Mouse (Mus musculus) frontal cortex, postnatal 36 days (tissue): ENCODE measurements around the gene Fat3.

Experiments used
- DNase-seq, 2 experiments: peaks; one replicate each; pipeline ENCODE4 v3.0.0; 2022; ENCODE audit warnings: low spot score in 2 of 2

Gene Fat3

GRCm38 (mm10) chr9:16139300-16139699, 361.8 kb downstream of the Fat3 start:
- DNase-seq = no peak

- DNase-seq = no peak
These were observed 368.0 kb downstream of the Fat3 start for GRCm38 (mm10) chr9:16133098-16133497.

- DNase-seq = no peak
These were observed 368.5 kb downstream of the Fat3 start for GRCm38 (mm10) chr9:16132594-16132993.

DNA sequence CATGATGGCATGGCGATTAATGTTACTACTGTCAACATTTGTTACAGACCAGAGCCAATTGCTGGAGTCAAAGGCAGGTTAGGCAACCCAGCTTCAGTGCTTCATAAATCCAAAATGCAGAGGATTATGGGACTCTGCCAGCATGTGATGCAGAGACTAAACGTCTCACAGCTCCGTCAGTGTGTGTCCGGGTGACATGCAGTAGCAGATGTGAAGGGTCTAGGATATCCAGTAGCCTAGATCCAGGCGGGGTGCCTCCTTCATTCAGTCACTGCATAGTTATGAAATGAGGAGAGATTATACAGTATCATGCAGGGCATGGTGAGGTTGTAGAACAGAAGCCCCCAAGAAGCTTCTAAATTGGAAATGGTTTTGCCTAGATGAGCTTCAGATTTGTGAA, 379.3 kb downstream of the Fat3 start:
- no peak for DNase-seq

DNA sequence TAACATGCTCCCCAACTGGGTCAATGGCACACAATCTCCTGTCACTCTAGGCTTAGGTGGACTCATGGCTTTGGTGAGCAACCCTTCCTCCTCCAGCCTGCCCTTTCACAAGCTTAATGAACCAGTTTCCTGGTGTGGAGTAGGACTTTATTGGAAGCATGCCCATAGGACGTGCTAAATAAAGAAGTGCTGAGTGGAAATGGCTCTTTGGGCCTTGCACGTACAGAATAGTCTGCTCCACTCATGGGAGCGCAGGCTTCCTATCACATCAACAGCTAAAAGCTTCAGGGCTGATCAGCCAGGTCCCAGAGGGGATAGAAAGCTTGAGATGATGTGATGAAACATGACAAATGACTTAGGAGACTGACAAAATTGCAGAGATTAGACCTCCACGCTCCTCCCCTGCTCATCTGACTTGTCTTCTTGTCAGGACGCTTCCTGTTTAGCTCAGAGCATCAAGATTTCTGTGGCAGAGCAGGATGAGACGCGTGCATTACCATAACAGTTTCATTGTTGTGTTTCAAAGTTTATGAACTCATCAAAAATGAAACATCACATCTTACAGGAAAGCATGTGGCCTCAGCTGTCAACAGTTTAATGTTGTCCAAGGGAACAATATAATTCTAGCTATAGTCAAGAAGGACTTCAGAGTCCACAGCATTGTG, 386.1 kb downstream of the Fat3 start:
- no peak for DNase-seq

GRCm38 (mm10) chr9:16113936-16114642, 387.0 kb downstream of the Fat3 start:
- DNase-seq = peak; percentile 71 to 92

DNA sequence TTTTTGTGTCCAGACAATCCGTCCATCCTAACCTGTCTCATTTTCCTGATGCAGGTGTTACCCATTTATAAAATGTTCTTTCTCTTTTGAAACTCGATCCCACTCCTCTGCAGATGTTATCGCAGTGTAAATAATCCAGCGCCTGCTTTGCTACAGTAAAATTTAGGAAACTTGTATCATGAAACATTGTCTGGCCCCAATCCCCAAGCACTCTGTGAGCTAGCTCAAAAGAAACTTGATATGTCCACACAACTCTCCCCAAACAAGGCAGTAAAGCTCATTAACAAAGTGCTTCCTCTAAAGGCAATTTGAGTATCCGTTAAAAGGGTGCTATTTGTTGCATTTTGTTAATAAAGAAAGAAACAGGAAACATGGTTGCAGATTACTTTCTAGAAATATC, 393.2 kb downstream of the Fat3 start:
- DNase-seq = no peak

DNA sequence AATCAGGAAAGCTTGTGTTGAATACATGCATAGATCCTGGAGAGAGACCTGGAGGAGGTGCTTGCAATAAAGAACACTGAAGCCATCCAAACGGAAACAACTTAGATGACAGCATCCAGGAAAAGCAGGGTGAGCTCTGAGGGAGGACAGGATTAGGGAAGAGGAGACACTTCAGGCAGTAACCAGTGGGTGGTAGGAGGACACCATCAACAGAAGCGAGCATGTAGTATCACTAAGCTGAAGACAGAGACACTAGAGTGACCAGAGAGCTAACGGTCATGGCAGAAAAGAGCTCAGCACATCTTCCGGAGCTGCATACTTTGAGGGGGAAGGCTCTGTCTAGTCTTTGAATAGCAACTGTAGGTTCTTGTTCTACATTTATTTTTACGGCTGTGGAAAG, 393.7 kb downstream of the Fat3 start:
- no peak for DNase-seq

- no peak for DNase-seq
These were observed 402.5 kb downstream of the Fat3 start for GRCm38 (mm10) chr9:16098553-16098952.

DNA sequence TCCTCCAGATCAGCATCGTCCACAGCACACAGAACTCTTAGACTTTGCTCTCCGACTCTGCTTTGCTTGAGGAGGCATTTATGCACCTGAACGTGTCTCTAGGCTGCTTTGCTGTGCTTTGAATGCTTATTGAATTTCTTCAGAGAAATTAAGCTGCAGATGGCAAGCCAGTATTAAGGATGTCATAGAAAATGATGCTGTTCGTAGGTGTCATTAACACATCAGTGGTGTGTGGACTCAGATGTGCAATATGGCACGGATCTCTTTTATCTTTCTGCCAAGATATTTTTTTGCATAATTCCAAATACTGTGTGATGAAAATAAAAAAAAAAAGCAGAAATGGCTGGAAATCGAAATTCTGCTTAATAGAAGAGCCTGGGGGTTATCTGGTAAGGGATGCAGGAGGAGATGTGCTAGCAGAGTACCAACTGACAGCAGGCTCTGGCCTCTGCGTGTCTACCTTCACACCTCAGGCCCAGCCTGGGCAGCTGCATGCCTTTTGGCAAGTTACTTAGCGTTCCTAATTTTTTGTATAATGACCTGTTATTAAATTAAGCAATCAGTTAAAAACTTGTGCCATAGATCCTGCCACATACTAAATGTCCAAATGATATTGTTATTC, 407.9 kb downstream of the Fat3 start:
- no peak for DNase-seq

- no peak for DNase-seq
These were observed 408.8 kb downstream of the Fat3 start for GRCm38 (mm10) chr9:16092051-16092967.

DNA sequence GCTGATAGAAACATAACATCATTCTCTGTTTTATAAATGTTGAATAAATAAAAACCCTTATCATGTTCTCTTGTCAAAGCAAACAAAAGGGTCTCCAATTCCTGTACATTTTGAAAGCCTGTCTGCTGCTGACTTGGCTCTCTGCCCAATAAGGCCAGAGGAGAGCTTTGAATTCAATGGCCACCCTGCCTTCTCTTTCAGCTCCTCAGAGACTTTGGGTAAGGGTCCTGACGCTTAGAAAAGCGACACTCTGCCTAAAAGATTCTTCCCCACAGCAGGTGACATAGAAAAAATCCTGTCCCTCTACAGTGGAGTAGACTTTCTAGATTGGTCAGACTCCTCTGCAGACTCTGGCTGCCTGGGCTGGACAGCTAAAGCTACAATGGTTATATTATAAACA, 421.8 kb downstream of the Fat3 start:
- no peak for DNase-seq

- no peak for DNase-seq
These were observed 426.4 kb downstream of the Fat3 start for GRCm38 (mm10) chr9:16074664-16075063.

DNA sequence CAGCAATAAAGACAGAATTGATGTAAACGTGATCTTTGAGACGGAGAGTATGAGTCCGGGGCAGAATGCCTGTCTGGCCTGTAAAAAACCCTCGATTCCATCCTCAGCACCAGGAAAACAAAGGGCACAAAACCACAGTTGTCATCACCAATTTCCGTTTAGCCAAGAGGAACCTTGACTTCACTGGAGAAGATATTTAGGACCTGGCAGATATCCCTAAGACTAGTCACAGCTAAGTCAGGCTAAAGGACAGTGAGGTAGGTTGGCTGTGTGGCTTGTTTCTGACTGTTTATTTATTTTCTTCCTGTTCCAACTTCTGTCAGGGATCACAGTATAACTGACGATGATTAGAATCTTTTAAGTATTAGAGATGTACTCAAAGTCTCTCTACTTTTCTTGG, 427.0 kb downstream of the Fat3 start:
- DNase-seq = no peak

DNA sequence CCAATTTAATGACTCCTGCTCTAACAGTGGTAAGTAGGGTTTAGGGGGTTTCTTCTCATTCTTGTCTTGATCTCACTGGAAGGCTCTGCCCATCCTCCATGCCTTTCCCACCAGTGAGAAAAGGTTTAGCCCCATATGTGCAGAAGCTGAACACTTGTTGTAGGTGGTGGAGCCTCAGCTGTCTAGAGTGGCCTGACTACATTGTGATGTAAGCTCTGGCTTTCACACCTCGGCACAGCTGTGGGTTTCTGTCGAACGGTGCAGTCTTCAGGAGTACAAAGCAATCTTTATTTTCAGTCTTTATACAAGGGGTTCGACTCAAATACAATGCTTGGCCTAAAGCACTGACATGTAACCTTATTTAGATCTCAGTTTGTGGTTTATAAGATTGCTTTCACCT, 437.6 kb downstream of the Fat3 start:
- no peak for DNase-seq

- no peak for DNase-seq
These were observed 438.6 kb downstream of the Fat3 start for GRCm38 (mm10) chr9:16062472-16062871.

GRCm38 (mm10) chr9:16046686-16047085, 454.4 kb downstream of the Fat3 start:
- no peak for DNase-seq

- no peak for DNase-seq
These were observed 463.7 kb downstream of the Fat3 start for GRCm38 (mm10) chr9:16037375-16037774.

DNA sequence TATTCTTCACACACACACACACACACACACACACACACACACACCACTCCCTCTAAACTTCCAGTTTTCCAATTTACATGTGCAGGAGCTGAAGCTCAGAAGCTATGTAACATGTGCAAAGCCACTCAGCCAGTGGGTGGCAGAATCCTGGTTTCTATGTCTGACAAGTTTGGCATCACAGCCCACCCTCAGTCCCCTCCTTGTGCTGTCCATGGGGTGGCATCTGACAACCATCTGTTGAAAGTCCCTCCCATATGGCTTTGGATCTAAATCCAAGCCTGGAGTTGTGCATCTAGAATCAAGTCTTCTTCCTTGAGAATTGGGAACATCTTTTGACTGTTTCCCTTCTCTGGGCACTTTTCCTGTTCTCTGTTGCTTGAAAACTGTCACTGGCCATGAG, 464.7 kb downstream of the Fat3 start:
- peak; percentile 55 to 75 for DNase-seq

DNA sequence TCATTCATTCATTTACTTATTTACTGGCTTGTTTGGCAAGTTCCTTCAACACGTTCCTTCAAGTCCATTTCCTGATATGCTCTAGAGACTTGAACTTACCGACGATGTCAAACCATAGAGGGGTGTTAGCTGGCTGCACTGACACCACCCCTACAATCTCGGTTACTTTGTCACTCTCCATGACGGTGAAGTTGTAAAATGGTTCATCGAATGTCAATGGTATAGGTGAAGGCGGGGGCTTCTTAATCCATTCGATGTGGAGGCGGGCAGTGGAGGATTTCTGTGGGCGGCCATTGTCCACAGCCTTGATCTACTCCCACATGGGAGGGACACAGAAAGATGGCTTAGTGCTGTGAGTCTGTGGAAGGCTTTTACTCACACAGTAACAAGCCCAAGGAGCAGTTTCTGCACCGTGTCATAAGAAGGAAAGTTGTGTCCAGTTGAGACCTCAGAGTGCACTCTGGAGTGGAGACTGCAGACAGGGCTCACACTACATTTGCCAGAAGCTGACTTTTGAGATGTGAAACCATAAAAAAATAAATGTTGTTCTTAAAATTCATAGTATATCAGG, 471.3 kb downstream of the Fat3 start:
- no peak for DNase-seq

- peak in 1 of 2 experiments; percentile 57 for DNase-seq
These were observed 472.0 kb downstream of the Fat3 start for GRCm38 (mm10) chr9:16029066-16029465.
